Mouse (Mus musculus): ENCODE measurements at regions not wholly inside any gene's neighbourhood (a gene's known extent, or its start where the extent isn't known, plus 50 kb on each side); places are given as distances from the start of the nearest gene placed in this dataset.

- no peaks in the 10 kb centered on the region for H3K27me3 ChIP-seq (replicated peaks; ENCODE audit: control insufficient read depth, insufficient read depth, low read length)
- no peak overlapping the region for H3K4me2 ChIP-seq (replicated peaks; ENCODE audit: low read depth)
- H3K4me1 ChIP-seq (replicated peaks; ENCODE audit: control insufficient read depth, insufficient read depth, low read length) = no peaks in the 10 kb centered on the region
- H3K9me3 ChIP-seq (ENCODE audit: control insufficient read depth) = no peaks in the 10 kb centered on the region
- WGBS = 81% methylated on average over 9 of the region's 9 CpGs
- no peak for ATAC-seq
- H3K27ac ChIP-seq (ENCODE audit: low read depth, low read length) = no peak overlapping the region
- TF ChIP-seq CTCF (IDR thresholded peaks at IDR 0.05; ENCODE audit: low read depth) = no peak
- no peak overlapping the region for H3K4me3 ChIP-seq (ENCODE audit: low read depth, low read length)
- H3K9ac ChIP-seq (ENCODE audit: low read depth, low read length) = no peak overlapping the region
- no peaks in the 10 kb centered on the region for H3K36me3 ChIP-seq (ENCODE audit: control insufficient read depth, insufficient read depth)
Observed at GRCm38 (mm10) chr1:177633966-177634602, 95.5 kb upstream of the 1700016C15Rik start.

- Histone ChIP-seq H3K36me3 (ENCODE audit: control insufficient read depth, insufficient read depth) (no peaks in the 10 kb centered on the region), H3K4me1 (replicated peaks; ENCODE audit: control insufficient read depth, insufficient read depth, low read length) (no peaks in the 10 kb centered on the region)
Observed at GRCm38 (mm10) chr1:177637061-177637460, 92.6 kb upstream of the 1700016C15Rik start.

GRCm38 (mm10) chr1:177638381-177638780, 91.2 kb upstream of the 1700016C15Rik start:
- no peaks in the 10 kb centered on the region for H3K36me3 ChIP-seq (ENCODE audit: control insufficient read depth, insufficient read depth)
- H3K27me3 ChIP-seq (replicated peaks; ENCODE audit: control insufficient read depth, insufficient read depth, low read length) = no peaks in the 10 kb centered on the region
- no peak overlapping the region for H3K4me2 ChIP-seq (replicated peaks; ENCODE audit: low read depth)
- H3K9ac ChIP-seq (ENCODE audit: low read depth, low read length) = no peak overlapping the region
- no peak overlapping the region for H3K4me3 ChIP-seq (ENCODE audit: low read depth, low read length)
- ATAC-seq = no peak
- TF ChIP-seq CTCF (IDR thresholded peaks at IDR 0.05; ENCODE audit: low read depth) = no peak
- WGBS = 81% methylated on average over 10 of the region's 10 CpGs
- no peak overlapping the region for H3K27ac ChIP-seq (ENCODE audit: low read depth, low read length)
- H3K9me3 ChIP-seq (ENCODE audit: control insufficient read depth) = no peaks in the 10 kb centered on the region
- 0 out of 2 replicates have a peak, but pooled peaks cover 1% of the 10 kb centered on the region for H3K4me1 ChIP-seq (replicated peaks; ENCODE audit: control insufficient read depth, insufficient read depth, low read length)

More at GRCm38 (mm10) chr1:177637061-177637460, 92.6 kb upstream of the 1700016C15Rik start:
- Histone ChIP-seq H3K27ac (ENCODE audit: low read depth, low read length) (no peak overlapping the region), H3K9ac (ENCODE audit: low read depth, low read length) (no peak overlapping the region), H3K9me3 (ENCODE audit: control insufficient read depth) (no peaks in the 10 kb centered on the region), H3K4me3 (ENCODE audit: low read depth, low read length) (no peak overlapping the region), H3K4me2 (replicated peaks; ENCODE audit: low read depth) (no peak overlapping the region), H3K27me3 (replicated peaks; ENCODE audit: control insufficient read depth, insufficient read depth, low read length) (no peaks in the 10 kb centered on the region)
- ATAC-seq = no peak
- TF ChIP-seq CTCF (IDR thresholded peaks at IDR 0.05; ENCODE audit: low read depth) = no peak
- 75% methylated on average over 9 of the region's 9 CpGs for WGBS

GRCm38 (mm10) chr1:177639931-177640846, 89.4 kb upstream of the 1700016C15Rik start:
- H3K27me3 ChIP-seq (replicated peaks; ENCODE audit: control insufficient read depth, insufficient read depth, low read length) = no peaks in the 10 kb centered on the region
- ATAC-seq = no peak
- peaks cover 6% of the 10 kb centered on the region; the same call in 1 of the 2 replicates for H3K4me1 ChIP-seq (replicated peaks; ENCODE audit: control insufficient read depth, insufficient read depth, low read length)
- H3K4me2 ChIP-seq (replicated peaks; ENCODE audit: low read depth) = peak overlapping the region; percentile 21; the same call in 1 of the 2 replicates
- H3K36me3 ChIP-seq (ENCODE audit: control insufficient read depth, insufficient read depth) = no peaks in the 10 kb centered on the region
- no peaks in the 10 kb centered on the region for H3K9me3 ChIP-seq (ENCODE audit: control insufficient read depth)
- no peak overlapping the region for H3K9ac ChIP-seq (ENCODE audit: low read depth, low read length)
- WGBS = 49% methylated on average over 20 of the region's 20 CpGs
- no peak overlapping the region for H3K27ac ChIP-seq (ENCODE audit: low read depth, low read length)
- TF ChIP-seq CTCF (IDR thresholded peaks at IDR 0.05; ENCODE audit: low read depth) = no peak
- H3K4me3 ChIP-seq (ENCODE audit: low read depth, low read length) = no peak overlapping the region

- H3K9ac ChIP-seq (ENCODE audit: low read depth, low read length) = no peak overlapping the region
- peaks cover 6% of the 10 kb centered on the region; the same call in 1 of the 2 replicates for H3K4me1 ChIP-seq (replicated peaks; ENCODE audit: control insufficient read depth, insufficient read depth, low read length)
- no peak overlapping the region for H3K4me2 ChIP-seq (replicated peaks; ENCODE audit: low read depth)
- no peak overlapping the region for H3K4me3 ChIP-seq (ENCODE audit: low read depth, low read length)
- H3K27me3 ChIP-seq (replicated peaks; ENCODE audit: control insufficient read depth, insufficient read depth, low read length) = no peaks in the 10 kb centered on the region
- H3K27ac ChIP-seq (ENCODE audit: low read depth, low read length) = no peak overlapping the region
- no peaks in the 10 kb centered on the region for H3K36me3 ChIP-seq (ENCODE audit: control insufficient read depth, insufficient read depth)
- H3K9me3 ChIP-seq (ENCODE audit: control insufficient read depth) = no peaks in the 10 kb centered on the region
- TF ChIP-seq CTCF (IDR thresholded peaks at IDR 0.05; ENCODE audit: low read depth) = no peak
- 49% methylated on average over 10 of the region's 10 CpGs for WGBS
- peak; percentile 79 for ATAC-seq
Observed at GRCm38 (mm10) chr1:177642712-177643467, 86.7 kb upstream of the 1700016C15Rik start.

- Histone ChIP-seq H3K4me3 (ENCODE audit: low read depth, low read length) (no peak overlapping the region), H3K36me3 (ENCODE audit: control insufficient read depth, insufficient read depth) (no peaks in the 10 kb centered on the region), H3K9ac (ENCODE audit: low read depth, low read length) (no peak overlapping the region), H3K4me2 (replicated peaks; ENCODE audit: low read depth) (no peak overlapping the region), H3K27ac (ENCODE audit: low read depth, low read length) (no peak overlapping the region; the same call in 1 of the 2 replicates), H3K27me3 (replicated peaks; ENCODE audit: control insufficient read depth, insufficient read depth, low read length) (no peaks in the 10 kb centered on the region), H3K4me1 (replicated peaks; ENCODE audit: control insufficient read depth, insufficient read depth, low read length) (peaks cover 6% of the 10 kb centered on the region; the same call in 1 of the 2 replicates), H3K9me3 (ENCODE audit: control insufficient read depth) (no peaks in the 10 kb centered on the region)
- 62% methylated on average over 3 of the region's 3 CpGs for WGBS
- no peak for ATAC-seq
- TF ChIP-seq CTCF (IDR thresholded peaks at IDR 0.05; ENCODE audit: low read depth) = no peak
Observed at GRCm38 (mm10) chr1:177643662-177644061, 86.0 kb upstream of the 1700016C15Rik start.

Measured in intestine, postnatal 0 days (tissue).